Mouse (Mus musculus) G1E-ER4 (cell line): Measurements from ENCODE around the gene Gm20388. TPM values are rescaled to one million over a fixed set of nuclear protein-coding genes. Genes with fewer than 3 reads are reported as not detected.

ENCODE experiments used
- GATA1 ChIP-seq: IDR thresholded peaks from one replicate; pipeline ENCODE4 v1.8.0; 2012; ENCODE audit warnings: low read length, inconsistent platforms
- polyA plus RNA-seq: library from polyadenylated mRNA; stranded (reverse); fragments of >175 nt; gene quantifications from 2 replicates; pipeline ENCODE4 v1.2.3, GENCODE M21; 2012

Gm20388 gene
- polyA plus RNA-seq, 1 experiment = not detected

DNA sequence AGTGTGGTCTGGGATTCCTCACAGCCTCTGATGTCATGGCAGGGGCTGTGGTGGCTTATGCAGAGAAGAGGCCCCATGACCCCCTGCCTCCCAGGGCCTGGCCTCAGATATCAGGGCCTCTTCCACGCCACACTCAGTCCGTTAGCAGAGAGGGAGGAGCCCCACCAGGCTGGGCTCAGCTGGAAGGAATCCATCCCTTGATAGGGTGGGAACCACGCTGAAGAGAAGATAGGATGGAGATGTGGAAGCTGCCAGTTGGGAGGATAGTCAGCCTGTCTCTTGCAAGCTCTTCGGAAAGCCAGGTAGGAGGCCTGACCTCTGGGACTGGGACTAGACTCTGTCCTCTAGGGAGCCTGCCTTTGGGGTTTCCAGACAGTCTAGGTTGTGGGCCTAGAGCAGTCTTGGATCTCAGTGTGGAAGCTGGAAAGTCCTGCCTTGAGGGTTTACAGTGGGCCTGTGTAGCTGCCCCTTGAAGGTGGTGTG is 587.7 kb downstream of the Gm20388 start:
- TF ChIP-seq GATA1 = no peak

DNA sequence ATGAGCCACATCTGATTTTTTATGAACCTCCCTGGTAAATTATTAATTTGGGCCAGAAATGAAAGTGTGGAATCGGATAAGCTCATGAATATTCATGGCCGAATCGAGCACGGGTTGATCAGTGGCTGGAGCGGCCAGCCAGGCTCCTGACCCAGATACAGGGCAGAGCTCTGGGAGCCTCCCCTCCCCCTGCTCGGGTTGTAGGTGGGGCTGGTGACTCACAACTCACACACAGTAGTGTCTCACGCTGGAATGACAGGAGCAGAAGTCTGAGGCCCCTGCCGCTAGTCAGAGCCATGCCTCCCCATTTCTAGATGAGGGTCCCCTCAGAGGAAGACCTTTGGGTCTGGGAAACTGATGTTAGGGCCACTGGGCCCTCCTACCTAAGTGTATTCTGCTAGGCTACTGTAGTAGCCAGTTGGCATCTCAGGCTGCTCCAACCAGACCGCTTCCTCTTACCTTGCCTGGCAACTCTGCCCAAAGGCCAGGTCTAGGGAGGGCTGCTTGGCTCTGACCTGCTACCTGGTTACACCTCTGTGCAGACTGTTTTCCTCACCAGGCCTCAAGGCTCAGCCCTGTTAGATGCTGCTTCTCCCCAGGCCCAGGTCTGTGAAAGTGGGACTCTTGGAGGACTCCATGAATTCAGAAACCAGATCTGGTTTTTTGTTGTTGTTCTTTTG is 588.4 kb downstream of the Gm20388 start:
- TF ChIP-seq GATA1 = no peak

DNA sequence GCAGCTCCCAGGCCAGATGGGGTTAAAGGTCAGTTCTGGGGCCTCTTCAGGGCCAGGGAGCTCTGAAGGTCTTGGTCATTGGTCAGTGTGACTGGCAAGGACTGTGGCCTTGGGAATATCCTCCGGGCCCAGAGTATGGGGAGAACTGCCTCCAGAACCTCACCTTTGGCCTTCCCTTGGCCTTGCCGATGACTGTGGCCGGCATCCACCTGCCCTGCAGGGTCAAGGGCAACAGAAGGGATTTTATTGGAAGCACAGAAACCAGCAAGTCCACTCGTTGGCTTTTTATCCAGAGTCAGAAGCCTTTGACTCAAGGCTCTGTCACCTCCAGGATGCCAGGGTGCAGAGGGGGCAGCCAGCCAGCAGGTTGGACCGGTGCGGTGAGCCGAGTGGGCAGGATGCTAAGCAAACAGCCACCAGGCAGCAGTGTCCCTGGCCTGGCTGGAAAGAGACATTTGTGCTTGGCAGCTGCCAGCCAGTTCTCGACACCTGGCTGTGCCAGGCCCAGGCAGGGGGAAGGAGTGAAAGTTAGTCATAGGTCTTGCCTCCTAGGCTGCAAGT is 590.1 kb downstream of the Gm20388 start:
- no peak for TF ChIP-seq GATA1

DNA sequence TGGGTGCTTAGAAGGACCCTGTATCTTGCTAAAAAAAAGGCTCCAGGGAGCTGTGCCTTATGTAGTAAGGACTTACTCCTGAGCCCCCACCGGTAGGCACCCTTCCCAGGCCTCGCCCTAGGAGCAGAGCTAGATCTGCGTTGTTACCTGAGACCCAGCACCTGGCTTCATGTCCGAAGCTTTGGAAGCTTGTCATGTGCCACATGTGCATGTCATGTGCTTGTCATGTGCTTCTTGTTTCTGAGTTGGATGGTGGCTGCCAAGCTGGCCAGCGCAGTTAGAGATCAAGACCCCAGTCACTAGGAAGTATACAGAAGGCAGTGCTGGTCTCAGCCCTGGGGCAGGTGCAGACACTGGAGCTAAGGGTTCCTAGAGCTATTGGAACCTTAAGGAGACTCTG is 590.8 kb downstream of the Gm20388 start:
- no peak for TF ChIP-seq GATA1

DNA sequence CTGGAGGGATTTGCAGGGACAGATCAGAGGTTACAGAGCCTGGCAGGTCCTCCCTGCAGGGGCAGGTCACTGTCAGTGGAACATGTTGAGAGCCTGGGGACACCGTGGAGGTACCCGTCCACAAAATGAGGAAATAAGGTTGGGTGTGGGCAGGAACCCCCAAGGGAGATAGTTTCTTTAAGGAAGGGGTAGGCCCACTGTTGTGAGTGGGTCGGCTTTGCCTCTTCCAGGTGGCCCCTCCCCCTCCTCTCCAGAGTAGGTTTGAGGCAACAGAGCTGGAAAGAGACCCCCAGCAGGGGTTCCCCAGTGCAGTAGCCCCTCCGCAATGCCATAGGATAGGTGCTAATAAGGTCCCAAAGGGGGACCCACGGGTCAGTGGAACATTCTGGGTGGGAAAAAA is 591.8 kb downstream of the Gm20388 start:
- TF ChIP-seq GATA1 = no peak

DNA sequence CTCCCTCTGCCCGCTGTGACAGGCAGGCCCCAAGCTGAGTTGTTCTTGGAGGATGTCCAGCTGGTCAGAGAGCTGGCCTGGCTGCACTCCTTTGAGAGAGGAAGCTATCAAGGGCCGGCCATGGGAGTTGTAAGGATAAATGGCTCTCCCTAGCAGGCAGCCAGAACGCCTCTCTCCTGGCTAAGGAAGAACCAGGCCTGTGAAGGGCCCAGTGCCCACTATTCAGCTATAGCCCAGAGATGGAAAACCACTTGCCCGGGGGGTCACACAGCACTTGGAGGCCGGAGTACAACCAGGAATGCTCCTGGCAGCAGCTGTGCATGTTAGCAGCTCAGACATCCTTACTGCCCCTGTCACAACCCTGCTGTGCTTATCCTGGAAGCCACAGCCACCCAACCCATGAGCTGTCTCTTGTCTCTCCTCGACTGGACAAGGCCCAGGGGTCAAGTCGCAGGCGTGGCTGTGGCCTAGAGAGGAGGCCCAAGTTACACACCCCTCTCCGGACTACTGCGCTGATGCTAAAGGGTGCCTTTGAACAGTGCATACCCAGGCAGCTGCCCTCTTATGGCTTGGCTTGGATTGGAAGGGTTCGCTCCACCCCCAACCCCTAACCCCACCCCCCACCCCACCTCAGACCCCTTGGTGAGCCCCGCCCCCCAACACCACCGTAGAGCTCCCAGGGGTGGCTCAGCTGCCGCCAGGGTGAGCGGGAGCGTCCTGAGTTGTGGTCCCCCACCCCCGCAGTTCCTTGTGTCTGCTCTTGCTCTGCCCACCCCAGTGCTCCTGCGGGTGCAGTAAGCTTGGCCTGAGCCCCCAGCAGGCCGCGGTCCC is 593.8 kb downstream of the Gm20388 start:
- TF ChIP-seq GATA1 = no peak

DNA sequence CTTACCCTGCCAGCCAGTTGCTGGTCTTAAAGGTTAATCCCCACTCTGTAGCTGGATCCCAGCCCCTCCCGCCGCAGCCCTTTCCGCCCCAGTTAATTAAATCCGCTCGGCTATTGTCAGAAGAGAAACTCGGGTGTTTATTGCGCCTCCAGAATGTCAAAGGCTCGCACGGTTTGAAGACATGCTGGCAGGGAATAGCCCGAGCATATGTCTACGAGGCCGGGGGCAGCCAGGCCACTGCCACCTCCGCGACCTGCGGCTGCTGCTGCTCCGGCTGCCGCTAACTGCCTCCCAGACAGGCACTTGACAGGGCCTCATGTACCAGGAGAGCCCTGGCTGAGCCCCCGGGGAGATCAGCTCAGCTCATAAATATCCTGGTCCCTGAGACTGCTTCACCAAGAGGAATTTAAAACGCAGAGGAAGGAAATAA is 594.5 kb downstream of the Gm20388 start:
- no peak for TF ChIP-seq GATA1

DNA sequence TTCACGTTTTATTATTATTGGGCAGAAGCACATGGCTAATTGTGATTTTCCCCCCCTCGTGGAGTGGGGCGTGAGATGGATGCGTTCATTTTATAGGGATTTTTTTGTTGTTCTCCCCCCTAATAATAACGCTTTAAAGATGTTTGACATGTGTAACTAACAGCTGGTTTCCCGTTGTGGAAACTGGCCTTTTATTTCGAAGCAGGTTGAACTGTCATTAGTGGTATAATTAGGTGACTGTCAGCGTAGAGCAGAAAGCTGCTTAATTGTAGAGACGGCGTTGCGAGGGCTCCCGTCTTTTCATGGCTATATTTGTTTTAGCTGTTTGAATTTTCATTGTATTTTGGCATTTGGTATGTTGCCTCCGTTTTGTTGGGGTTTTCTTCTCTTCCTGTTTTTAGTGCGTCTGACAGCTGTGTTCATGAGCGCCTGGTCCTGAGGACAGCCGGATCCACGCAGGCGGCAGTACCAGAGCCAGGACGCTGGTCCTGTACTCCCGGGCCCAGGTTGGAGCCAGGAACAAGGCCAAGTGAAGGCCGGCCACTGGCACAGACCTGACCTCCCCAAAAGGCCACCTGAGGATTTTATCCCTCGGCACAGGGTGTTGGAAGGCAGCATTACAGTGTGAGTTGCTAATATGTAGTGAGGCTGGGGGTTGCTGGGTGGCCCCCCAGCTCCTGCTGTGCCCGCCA is 595.1 kb downstream of the Gm20388 start:
- no peak for TF ChIP-seq GATA1

DNA sequence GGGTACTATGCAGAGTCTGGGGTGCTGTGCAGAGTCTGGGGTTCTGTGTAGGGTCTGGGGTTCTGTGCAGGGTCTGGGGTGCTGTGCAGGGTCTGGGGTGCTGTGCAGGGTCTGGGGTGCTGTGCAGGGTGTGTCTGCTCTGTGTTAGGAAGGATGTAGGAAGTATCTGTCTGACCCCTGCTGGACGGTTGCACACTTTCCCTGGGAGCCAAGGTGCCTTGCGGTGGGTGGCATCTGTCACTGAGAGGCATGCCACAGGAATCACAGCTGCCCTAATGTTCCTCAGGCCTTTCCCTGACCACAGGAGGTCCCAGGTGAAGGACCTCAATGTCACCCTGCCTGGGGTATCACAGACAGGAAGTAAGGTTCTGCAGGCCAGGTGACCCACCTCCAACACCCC is 595.9 kb downstream of the Gm20388 start:
- no peak for TF ChIP-seq GATA1

DNA sequence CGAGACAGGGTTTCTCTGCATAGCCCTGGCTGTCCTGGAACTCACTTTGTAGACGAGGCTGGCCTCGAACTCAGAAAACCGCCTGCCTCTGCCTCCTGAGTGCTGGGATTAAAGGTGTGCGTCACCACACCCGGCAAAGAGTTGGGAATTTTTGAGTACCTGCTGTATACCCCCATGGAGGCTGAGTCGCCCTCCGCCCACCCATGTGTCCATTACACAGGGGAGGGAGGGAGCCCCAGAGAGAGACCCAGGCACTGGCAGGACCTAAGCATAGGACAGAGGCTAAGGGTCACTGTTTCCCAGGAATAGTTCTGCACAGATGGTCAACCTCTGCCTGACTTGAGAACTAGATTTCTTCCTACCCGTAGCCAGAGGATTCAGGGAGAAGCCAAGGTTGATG is 596.6 kb downstream of the Gm20388 start:
- TF ChIP-seq GATA1 = no peak

DNA sequence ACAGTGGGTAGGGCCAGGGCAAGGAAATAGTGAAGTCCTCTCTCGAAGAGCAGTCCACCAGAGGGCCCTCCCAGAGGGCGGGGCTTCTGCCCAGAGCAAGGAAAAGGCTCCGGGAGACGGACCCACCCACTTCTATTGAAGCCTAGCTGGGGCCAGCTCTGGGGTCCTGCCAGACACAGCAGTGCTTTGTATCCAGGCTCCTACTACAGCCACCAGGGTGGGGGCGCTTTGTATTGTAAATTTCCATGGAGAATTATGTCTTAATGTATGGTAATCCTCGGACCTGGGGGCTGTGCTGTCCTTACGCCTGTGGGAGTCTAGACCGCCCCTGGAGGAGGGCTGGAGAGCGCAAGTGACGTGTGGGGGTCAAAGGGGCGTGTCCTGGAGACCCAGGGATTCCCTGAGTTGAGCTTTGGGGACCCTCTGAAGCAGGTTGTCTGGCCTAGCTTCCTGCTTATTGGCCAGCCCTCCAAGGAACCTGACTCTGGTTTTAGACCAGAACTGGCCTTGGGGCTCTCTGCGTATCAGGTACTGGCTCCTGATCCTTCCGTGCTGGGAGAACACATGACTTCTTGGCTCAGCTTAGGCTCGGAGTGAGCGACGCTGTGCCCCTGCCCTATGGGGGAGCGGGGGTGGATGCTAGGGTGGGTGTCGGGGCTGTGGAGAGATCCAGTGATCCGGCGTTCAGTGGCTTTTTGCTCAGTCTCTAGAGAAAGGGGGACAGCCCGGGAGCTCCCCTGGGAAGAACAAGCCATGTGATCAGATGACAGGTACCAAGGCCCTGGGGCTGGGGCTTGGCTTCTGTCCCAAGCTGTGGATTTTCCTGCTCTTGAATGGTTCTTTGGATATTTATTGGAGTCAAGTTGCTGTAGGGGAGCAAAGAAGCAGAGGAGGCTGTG is 598.7 kb downstream of the Gm20388 start:
- TF ChIP-seq GATA1 = no peak

DNA sequence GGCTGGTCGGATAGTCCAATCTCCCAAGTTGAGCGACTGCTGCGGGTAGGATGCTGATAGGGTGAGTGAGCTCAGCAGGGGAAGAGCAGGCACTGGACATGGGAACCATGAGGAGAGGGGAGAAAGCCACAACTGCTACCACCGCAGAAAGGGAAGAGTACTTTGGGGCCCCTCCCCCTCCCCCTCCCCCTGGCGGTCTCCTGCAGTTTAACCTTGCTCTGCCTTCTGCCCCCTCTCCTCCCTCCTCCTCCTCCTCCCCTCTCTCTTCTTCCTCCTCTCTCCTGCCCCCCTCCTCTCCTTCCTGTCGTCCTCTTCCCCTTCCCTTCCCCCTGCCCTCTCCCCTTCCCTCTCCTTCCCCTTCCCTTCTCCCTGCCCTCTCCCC is 599.4 kb downstream of the Gm20388 start:
- TF ChIP-seq GATA1 = no peak

DNA sequence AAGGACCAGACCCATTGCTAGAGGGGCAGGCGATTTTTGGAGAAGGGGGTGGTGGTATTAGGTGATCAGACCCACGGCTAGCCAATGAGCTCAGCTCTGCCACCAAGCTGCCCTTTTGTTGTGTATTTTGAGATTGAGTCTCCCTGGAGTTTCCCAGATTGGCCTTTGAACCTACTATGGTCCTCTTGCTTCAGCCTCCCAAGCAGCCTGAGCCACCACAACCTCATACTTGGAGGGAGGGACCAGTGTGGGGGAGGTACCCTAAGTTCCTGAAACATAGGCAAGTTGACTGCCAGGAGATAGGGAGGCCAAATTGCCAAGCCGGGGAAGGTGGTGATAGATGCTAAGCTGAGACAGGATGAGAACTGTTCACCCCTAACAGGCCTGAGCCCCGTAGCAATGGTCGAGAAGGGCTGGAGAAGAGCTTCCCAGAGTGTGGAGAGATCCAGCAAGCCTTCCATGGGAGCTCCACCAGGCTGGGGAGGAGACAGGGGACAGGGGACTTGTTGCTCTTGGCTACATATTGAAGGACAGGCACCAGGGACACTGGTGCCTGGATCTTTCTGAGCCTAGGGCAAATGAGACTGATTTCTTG is 600.3 kb downstream of the Gm20388 start:
- TF ChIP-seq GATA1 = no peak

DNA sequence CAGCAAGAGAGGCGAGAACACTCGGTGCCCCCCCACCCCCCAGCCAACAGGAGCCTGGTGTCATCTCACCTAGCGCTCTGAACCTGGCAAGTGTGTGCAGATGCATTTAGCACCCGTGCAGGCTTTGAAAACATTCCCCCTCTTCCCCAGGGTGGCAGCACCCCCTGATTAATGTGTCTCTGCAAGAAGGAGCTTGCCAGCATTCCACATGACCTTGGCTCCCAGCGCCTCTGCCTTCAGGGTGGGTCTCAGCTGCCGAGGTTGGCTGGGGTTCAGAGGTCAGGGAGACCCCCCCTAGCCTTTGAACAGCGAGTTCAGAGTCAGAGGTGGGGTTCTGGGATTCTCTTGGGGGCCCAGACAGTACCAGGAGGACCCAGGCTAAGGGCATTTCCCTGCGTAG is 601.1 kb downstream of the Gm20388 start:
- TF ChIP-seq GATA1 = no peak

DNA sequence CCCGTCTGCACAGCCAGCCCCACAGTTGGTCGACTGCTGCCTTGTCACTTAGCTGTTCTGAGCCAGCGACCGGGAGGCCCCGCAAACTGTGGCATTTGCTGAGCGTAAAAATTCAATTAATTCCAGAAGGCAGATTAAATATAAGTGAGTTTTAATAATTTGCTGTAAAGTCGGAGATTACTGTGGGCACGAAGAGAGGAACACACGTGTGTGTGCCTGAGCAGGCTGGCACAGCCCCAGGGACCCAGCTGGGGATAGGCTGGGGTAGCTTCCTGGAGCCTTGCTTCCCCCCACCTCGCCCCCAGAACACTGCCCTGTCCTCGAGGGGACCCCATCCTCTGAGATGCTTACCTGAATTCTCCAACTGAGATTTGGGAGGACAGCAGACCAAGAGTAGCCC is 601.7 kb downstream of the Gm20388 start:
- TF ChIP-seq GATA1 = no peak

DNA sequence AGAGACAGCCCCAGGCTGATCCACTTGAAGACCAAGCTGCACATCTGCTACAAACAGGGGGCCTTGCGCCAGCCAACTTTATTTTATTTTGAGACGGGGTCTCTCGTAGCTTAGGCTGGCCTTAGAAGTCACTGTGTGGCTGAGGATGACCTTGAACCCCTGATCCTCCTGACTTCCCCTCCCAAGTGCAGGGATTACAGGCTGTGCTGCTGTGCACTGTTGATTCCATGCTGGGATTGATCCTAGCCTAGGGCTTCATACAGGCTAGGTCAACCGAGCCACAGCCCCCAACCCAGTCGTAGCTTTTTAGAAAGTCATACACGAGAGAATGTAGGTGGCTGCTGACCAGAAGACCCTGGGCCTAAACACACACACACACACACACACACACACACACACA is 602.5 kb downstream of the Gm20388 start:
- no peak for TF ChIP-seq GATA1
